Mouse (Mus musculus): Measurements from ENCODE around the gene Oxt. TPM values are rescaled to one million over a fixed set of nuclear protein-coding genes. Genes with fewer than 3 reads are reported as not detected.

The Oxt gene
- not detected for total RNA-seq (2021)
- long read RNA-seq, experiment 1 = 0 reads
- long read RNA-seq, experiment 2, partial matches to known transcripts = 0 of 1 reads
- long read RNA-seq, experiment 2, other reads (novel, unspliced or antisense) = 1 of 1 reads

- DNase-seq = no peak
Measured at GRCm38 (mm10) chr2:130575873-130576272, at the start of gene Oxt. TSS of gene Oxt (plus strand) at chr2:130576173.

DNA sequence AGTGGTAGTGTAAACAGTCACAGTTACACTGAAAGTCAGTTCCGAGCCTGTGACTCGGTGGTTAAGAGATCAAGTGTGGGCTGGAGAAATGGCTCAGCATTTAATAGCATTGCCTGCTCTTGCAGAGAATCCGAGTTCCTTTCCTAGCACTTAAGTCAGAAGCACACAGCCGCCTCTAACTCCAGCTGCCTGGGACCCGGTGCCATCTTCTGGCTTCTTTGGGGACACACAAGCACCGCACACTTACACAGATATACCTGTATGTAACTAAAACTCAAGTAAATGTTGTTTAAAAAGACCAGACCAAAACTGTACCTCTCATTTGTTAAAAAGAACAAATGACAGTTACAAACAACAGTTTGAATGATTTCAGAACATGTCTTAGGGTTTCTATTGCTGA is 47.5 kb upstream of the Oxt start:
- no peak for DNase-seq

- DNase-seq = no peak
Measured at GRCm38 (mm10) chr2:130529290-130529689, 46.7 kb upstream of the Oxt start.

DNA sequence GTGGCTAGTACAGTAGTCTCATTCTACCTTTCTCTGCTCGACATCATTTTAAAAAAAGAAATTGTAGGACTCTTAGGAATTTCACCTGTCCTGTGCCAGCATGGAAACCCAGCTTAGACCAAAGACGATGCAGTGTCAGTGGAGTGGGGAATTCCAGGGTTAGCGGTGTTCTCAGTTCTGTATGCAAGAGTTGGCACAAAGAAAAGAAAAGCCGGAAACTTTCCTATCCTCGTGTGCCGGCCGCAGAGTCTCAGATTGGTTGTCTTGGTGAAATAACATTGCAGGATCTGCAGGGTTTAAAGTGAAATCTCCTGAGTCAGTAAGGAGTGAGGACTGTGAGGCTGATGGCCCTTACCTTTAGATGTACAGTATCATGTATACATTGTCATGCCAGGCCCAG is 46.0 kb upstream of the Oxt start:
- DNase-seq = no peak

- DNase-seq = no peak
Measured at GRCm38 (mm10) chr2:130532201-130532600, 43.8 kb upstream of the Oxt start.

- no peak for DNase-seq
Measured at GRCm38 (mm10) chr2:130535017-130535416, 41.0 kb upstream of the Oxt start.

- no peak for DNase-seq
Measured at GRCm38 (mm10) chr2:130536890-130537289, 39.1 kb upstream of the Oxt start.

DNA sequence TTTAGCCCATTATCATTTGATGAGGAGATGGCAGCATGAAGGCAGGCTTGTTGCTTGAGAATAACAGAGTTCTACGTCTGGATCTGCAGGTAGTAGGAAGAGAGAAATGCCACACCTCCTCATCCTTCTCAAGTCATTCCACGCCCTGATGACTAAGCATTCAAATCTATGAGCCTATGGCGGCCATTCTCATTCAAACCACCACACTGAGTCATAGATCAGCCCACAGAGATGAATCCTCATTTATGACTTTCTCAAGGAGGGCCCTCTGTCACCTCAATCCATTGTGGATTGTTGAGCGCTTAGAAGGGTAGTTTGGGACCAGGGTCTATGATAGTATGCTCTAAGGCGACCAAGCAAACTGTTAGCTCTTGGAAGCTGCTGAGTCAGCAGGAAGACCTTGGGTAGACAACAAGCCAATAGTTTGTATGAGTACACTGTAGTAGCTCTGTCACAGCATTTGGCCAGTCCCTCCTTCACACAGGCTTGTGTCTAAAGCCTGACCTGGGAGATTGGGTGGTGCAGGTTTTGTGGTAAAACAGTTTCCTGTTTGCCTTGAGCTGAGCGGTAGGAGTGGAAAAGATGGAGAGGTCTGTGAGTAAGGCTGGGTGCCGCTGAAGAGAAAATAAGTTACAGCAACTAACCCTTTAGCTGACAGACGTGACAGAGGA is 37.0 kb upstream of the Oxt start:
- no peak for DNase-seq

DNA sequence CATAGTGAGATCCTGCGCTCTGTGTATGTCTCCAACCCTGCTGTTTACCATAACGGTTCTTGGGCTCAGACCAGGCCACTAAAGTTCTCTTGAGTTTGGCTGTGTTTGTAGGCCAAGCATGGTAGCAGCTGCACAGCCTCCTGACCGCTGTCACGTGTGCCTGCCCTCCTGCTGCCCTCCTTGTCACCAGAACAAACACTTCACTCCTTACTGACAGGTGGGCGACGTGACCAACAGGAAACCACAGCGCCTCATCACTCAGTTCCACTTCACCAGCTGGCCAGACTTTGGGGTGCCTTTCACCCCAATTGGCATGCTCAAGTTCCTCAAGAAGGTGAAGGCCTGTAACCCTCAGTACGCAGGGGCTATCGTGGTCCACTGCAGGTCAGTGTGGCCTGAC is 35.7 kb upstream of the Oxt start:
- no peak for DNase-seq

GRCm38 (mm10) chr2:130546957-130547356 is 29.0 kb upstream of the Oxt start:
- no peak for DNase-seq

- DNase-seq = no peak
Measured at GRCm38 (mm10) chr2:130554841-130555240, 21.1 kb upstream of the Oxt start.

- DNase-seq = no peak
Measured at GRCm38 (mm10) chr2:130556292-130556691, 19.7 kb upstream of the Oxt start.

GRCm38 (mm10) chr2:130557462-130557861 is 18.5 kb upstream of the Oxt start:
- no peak for DNase-seq

GRCm38 (mm10) chr2:130558015-130558414 is 18.0 kb upstream of the Oxt start:
- DNase-seq = no peak

DNA sequence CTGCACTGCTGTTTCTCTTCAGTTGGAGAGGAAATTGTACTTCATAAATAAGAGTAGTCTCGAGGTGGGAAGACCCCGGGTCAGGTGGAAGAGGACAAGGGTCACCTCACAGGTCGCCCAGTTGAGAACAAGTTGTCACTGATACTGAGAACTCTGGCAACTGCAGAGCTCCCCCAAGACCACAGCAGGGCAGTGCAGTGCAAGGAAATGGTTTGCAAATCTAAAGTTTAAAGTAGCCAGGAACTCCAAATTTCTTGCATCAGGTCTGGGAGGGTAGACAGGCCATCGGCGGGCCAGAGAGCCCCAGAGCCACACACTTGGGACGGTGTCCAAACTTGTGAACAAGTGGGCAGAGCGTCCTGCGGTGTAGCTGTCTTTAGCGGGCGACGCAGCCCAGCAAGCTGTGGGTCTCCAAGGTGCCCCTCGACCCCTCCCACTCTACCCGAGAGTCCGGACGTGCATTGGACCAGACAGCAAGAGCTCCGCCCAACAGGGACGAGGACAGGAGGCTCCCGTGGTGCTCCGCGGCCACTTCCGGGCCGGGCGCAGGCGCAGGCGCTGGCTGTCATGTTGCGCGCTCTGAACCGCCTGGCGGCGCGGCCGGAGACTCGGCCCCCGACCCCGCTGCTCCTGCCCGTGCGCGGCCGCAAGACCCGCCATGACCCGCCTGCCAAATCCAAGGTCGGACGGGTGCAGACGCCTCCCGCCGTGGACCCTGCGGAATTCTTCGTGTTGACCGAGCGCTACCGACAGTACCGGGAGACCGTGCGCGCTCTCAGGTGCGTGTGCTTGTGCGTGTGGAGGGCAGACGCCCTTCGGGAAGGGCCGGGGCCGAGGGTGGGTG is 12.5 kb upstream of the Oxt start, which contains the start of gene Mrps26:
Gene Mrps26 (plus strand): TSS at position 531 of the 844 bp plus-strand sequence.
- peak; percentile 95 to 97 for DNase-seq

DNA sequence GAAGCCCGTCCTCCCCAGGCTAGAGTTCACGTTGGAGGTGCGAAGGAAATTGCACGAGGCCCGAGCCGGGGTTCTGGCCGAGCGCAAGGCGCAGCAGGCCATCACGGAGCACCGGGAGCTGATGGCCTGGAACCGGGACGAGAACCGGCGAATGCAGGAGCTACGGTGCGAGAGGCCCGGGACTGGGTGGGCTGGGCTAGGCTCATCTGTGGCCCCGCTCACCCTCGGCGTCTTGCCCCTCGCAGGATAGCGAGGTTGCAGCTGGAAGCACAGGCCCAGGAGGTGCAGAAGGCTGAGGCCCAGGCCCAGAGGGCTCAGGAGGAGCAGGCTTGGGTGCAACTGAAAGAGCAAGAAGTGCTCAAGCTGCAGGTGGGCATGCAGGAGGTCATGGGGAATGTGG is 11.9 kb upstream of the Oxt start:
- DNase-seq = no peak

- no peak for DNase-seq
Measured at GRCm38 (mm10) chr2:130564983-130565382, 11.0 kb upstream of the Oxt start.

DNA sequence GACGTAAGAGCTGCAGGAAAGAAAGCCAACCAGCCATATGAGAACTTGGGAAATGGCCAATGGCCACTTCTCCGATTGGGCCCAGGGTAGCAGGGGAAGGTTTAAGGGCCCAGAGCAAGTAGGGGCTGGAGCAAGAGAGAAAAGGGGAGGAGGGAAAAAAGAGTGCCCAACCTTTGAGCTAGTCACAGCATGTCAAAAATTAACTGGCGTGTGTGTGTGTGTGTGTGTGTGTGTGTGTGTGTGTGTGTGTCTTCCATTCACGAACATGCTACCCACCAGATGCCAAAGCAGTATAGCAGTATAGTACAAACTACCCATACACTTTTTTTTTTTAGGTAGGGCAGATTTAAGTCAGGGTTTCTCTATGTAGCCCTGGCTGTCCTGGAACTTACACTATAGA is 7.1 kb upstream of the Oxt start:
- DNase-seq = no peak

GRCm38 (mm10) chr2:130569926-130570325 is 6.0 kb upstream of the Oxt start:
- DNase-seq = no peak

GRCm38 (mm10) chr2:130574960-130575359 is 1.0 kb upstream of the Oxt start:
- DNase-seq = no peak

GRCm38 (mm10) chr2:130576564-130576963 is 591 bp downstream of the Oxt start:
- DNase-seq = peak; percentile 21 to 37

DNA sequence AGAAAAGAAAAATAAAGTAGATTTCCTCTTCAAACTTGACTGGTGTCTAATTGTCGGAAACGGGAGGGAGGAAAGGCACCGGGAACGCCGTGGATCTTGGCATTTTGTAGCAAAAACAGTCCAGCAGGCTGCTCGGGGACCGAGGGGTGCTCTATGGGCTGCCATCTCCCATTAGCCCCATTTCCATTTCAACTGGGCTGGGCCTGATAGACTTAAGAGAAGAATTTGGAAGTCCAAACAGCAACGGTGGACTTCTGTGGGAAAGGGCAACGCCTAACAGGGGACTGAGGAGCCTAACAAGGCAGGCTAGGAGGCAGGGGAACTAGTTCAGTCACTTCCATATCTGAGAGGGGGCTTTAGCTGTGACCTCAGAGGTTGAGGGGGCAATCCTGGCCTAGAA is 1.0 kb downstream of the Oxt start:
- DNase-seq = no peak

DNA sequence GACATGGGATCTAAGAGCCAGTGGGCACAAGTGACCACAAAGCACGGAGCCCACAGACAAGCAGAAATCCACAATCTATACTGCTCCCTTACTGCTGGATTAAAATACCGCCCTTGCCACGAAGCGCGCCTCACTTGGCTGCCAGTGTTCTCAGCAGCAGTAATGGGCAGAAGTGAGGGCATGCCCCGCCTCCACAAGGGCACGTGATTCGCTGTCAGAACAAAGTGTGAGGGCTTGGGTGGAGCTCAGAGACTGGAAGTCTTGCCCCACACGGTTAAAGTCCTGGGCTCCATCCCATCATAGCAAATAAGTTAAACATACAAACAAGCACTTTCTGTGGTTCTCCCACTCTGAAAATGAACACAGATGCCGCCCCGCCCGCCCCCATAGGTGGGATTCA is 1.7 kb downstream of the Oxt start:
- peak; percentile 69 to 78 for DNase-seq

All from adrenal gland, postnatal 36 days (tissue).